Mouse (Mus musculus): ENCODE data around the gene 2810408A11Rik.

The 2810408A11Rik gene

GRCm38 (mm10) chr11:69912716-69913530 lies 12.1 kb upstream of the 2810408A11Rik start:
- no peak for DNase-seq (ENCODE audit: low read depth, low spot score)

GRCm38 (mm10) chr11:69911701-69912100 lies 10.9 kb upstream of the 2810408A11Rik start:
- DNase-seq (ENCODE audit: low read depth, low spot score): no peak

DNA sequence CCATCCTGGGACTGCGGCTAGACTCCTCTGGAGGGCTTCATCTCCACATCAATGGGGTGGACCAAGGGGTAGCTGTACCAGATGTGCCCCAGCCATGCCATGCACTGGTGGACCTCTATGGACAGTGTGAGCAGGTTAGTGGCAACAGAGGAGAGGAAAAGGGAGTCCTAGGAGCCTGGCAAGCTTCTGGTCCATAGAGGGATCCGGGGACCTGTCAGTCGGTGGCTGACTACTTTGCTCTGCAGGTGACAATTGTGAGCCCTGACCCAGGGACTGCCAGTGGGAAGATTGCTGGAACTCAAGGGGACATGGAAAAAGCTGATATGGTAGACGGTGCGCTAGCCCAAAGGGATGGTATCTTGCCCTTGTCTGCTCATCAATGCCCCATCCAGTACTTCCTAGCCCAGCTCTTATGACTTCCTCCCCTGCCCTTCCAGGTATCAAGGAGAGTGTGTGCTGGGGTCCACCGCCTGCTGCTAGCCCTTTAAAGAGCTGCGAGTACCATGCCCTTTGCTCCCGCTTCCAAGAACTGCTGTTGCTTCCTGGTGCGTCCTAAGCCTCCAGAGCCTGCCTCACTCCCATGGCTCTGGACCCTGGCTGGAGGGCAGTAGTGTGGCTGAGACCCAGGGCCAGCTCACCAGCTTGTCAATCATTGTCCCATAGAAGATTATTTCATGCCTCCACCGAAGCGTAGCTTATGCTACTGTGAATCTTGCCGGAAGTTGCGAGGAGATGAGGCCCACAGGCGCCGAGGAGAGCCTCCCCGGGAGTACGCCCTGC lies 10.2 kb upstream of the 2810408A11Rik start:
- no peak for DNase-seq (ENCODE audit: low read depth, low spot score)

DNA sequence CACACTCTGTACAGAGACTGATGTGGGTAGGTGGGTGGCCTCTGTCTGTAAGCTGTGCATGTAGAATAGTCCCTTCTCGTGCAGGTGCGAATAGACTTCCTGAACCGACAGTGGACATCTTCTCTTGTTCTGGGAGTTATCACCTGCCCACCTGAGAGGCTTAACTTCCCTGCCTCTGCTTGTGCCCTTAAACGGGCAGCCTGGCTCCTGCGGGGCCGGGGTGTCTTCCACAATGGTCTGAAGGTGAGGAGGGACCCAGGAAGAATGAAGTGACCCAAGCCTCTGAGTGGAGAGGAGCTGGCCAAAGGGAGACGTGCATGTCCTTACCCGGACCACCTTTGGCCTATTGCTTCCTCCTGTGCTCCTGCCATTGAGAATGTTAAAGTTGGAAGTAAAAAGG lies 9.4 kb upstream of the 2810408A11Rik start:
- DNase-seq (ENCODE audit: low read depth, low spot score): no peak

DNA sequence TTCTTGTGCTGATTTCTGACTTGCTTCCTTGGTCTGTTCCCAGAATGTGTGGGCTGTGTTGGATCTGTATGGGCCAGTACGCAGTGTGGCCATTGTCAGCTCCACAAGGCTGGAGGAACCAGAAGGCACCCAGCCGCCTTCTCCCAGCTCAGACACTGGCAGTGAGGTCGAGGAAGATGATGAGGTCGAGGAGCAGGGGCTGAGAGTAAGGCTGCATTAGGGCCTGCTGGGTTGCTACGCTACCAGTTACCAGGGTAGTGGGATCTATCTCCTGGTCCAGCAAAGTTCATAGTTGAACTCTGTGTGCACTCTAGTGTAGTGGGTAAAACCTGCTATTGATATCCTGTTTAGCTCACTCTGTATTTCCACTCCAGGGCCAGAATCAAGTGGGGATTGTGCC lies 8.4 kb upstream of the 2810408A11Rik start:
- no peak for DNase-seq (ENCODE audit: low read depth, low spot score)

DNA sequence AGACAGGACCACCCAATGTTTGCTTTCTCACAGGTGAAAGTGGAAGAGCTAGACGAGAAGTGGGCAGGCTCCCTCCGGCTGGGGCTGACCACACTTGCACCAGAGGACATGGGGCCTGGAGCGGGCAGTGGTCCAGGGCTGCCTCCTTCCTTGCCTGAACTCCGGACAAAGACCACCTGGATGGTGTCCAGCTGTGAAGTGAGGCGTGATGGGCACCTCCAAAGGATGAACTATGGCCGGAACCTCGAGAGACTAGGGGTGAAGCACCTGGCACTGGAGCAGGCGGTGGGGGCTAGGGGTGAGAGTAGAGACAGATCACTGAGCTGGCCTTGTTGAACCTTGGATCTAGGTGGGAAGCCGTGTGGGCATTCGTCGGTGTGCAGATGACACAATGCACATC lies 7.9 kb upstream of the 2810408A11Rik start:
- DNase-seq (ENCODE audit: low read depth, low spot score): no peak

GRCm38 (mm10) chr11:69904311-69904710 lies 3.5 kb upstream of the 2810408A11Rik start:
- DNase-seq (ENCODE audit: low read depth, low spot score): no peak

- DNase-seq (ENCODE audit: low read depth, low spot score): no peak
Observed at GRCm38 (mm10) chr11:69902972-69903371, 2.2 kb upstream of the 2810408A11Rik start.

DNA sequence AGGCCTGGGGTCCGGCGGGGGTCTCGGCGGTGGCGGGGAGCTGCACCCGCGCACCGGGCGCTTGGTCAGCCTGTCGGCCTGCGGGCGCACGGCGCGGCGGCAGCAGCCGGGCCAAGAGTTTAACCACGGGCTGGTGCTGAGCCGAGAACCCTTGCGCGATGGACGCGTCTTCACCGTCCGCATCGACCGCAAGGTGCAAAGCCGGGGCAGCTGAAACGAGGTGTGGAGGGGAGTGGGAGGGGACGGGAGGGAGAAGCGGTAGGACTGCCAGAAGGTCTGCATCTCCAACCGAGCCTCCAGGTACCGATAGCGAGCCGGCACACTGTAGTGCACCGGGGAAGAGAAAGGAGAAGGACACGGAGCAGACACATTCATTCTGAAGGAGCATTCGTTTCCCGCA lies 1.2 kb upstream of the 2810408A11Rik start:
- no peak for DNase-seq (ENCODE audit: low read depth, low spot score)

DNA sequence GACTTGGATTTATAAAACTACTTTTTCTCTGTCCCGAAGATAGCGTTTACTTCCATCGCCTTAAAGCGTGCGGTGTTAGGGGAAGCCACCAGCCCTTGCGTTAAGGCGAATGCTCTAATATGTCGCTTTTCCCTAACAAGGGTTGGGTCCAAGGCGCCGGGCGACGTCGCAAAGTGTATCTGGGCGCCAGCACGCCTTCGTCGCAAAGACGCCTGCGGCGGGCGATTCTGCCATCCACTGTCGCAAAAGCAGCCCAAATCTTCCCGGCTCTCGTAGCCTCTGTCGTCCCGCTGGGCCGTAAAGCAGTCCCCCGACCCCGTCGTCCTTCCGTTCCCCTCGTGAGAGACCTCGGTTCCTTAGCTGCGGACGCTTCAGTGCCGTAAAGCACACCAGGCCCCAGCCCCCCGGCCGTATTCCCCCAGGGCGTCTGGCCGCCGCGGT lies 639 bp upstream of the 2810408A11Rik start:
- peak; percentile 99 for DNase-seq (ENCODE audit: low read depth, low spot score)

- no peak for DNase-seq (ENCODE audit: low read depth, low spot score)
Observed at GRCm38 (mm10) chr11:69899870-69900269, 917 bp downstream of the 2810408A11Rik start.

- no peak for DNase-seq (ENCODE audit: low read depth, low spot score)
Observed at GRCm38 (mm10) chr11:69895291-69895690, 5.5 kb downstream of the 2810408A11Rik start, which contains the start of gene Acap1. TSS of gene Acap1 (minus strand) at chr11:69895539.

- DNase-seq (ENCODE audit: low read depth, low spot score): no peak
Observed at GRCm38 (mm10) chr11:69894671-69895070, 6.1 kb downstream of the 2810408A11Rik start.

DNA sequence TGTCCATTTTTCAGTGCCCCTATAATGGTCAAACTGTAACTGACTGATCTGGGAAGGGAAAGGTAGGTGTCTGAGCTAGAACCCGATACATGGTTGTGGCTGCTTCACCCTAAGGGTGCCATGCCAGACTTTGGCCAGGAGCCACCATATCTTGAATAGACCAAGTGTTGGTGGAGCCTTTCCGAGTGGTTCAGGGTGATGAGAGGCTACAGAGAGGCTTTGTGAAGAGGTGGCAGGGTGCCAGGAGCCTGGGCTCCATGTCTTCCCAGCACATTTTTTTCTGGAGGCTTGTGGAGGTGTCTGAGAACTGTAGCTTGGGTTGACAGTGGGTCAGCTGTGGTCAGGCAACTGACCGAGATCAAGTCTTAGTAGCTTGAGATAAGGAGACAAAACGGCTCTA lies 9.3 kb downstream of the 2810408A11Rik start:
- no peak for DNase-seq (ENCODE audit: low read depth, low spot score)

GRCm38 (mm10) chr11:69886907-69887635 lies 13.7 kb downstream of the 2810408A11Rik start:
- DNase-seq (ENCODE audit: low read depth, low spot score): no peak

DNA sequence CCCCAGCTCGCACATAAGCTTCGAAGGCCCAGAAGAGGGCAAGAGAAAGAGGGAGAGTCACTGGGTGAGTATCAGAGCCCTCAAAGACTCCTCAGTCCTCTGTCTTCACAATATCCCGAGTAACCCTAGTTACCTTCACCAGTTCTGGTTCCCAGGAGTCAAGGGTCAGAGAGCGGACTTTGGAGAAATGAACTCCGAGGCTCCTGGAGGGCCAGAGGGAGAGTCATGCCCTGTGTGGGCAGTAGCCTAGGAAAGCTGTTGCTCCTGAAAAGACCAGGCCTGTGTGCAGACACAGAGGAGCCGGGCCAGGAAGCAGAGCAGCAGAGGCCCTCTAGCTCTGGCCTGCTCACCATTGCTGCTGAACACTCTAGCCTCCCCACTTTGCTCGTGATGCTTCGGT lies 16.1 kb downstream of the 2810408A11Rik start:
- DNase-seq (ENCODE audit: low read depth, low spot score): no peak

GRCm38 (mm10) chr11:69884240-69884639 lies 16.5 kb downstream of the 2810408A11Rik start:
- no peak for DNase-seq (ENCODE audit: low read depth, low spot score)

DNA sequence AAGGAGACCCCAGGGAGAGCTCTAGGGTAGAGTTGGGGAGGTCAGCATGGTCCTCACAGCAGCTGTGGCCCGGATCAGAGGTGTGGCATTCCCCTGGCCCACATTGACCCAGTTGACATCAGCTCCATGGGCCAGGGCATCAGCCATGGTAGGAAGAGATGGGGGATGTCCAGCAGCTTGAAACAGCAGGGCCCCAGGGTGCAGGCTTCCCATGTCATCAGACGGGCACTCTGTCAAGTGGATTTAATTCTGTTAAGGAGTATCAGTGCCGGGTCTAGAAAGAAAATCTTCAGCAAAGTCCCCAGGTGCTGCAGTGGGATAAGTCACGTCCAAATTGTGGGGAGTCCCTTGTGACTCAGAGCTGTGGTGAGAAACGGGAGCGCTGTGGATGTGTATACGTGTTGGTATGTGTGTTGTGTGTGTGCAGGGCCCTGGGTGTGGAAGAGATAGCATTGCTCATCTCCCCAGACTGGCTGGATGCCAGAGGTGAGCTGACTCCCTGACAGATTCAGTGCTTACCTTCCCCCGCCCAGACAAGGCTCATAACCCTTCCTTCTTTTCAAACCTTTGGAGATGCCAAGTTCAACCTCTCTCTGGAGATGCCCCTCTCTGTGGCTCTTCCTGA lies 17.1 kb downstream of the 2810408A11Rik start:
- no peak for DNase-seq (ENCODE audit: low read depth, low spot score)

- DNase-seq (ENCODE audit: low read depth, low spot score): no peak
Observed at GRCm38 (mm10) chr11:69883066-69883465, 17.7 kb downstream of the 2810408A11Rik start.

DNA sequence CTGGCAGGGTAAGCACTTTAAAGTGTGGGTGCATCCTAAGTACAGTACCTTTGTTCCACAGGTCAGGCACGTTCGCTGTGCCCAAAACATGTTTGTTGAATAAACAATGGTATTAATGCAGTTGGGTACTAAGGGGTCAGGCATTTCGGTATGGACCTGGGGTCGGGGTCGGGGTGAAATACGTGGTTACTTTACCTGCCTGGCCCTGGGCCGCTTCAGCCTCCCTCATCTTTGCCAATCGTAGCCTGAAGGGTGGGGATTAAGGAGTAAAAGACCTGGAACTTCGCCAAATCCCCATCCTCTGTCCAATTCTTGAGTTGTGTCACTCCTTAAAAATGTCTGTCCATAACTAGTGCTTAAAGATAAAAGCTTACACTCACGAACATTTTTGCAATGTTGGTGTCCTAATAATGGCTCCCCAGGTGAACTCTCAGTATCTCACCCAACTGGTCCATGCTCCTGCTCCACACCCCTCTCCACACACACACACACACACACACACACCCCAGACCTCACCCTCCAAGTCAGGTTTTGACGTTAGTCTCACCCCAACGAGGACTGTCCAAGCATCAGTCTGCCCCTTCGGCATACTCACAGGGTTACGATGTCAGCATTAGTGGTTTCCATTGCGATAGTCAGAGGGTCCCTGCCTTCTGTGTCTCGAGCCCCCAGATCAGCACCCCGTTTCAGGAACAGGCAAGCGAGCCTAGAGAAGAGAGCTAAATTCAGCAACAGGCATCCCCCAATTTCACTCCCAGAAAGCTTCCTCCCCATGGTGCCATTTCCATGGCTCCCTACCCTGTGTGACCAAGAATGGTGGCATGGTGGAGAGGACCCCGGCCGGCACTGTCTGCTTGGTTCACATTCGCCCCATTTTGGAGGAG lies 18.8 kb downstream of the 2810408A11Rik start:
- DNase-seq (ENCODE audit: low read depth, low spot score): no peak

All from telencephalon, adult 2 months (tissue).